Mouse (Mus musculus) heart, postnatal 25 days (tissue): ENCODE measurements around the gene Ripor2. TPM values are rescaled to one million over a fixed set of nuclear protein-coding genes. Genes with fewer than 3 reads are reported as not detected.

Experiments
- DNase-seq: peaks from one replicate; pipeline ENCODE4 v3.0.0; 2022; ENCODE audit warnings: low spot score
- intact Hi-C: fragments of 180-260 bp; cut with DNase I; formaldehyde crosslinking; loops from one replicate; pipeline ENCODE4 v1.15.1; 2025
- total RNA-seq, 2 experiments: library from RNA; stranded (reverse); gene quantifications; 2 replicates each; pipeline ENCODE4 v1.2.3; 2021

The Ripor2 gene
- total RNA-seq, 2 experiments from 2014 or later: 5.3 to 7.2 TPM

GRCm38 (mm10) chr13:24613927-24614780 lies 32.2 kb downstream of the Ripor2 start:
- DNase-seq: no peak
- intact Hi-C loops: no loop called here

GRCm38 (mm10) chr13:24615921-24616565 lies 34.1 kb downstream of the Ripor2 start:
- intact Hi-C loops: loop anchor here (5.0 kb wide), 3 partner anchors 54 to 99 kb away; no protein-coding TSS in a partner anchor
- DNase-seq: no peak

DNA sequence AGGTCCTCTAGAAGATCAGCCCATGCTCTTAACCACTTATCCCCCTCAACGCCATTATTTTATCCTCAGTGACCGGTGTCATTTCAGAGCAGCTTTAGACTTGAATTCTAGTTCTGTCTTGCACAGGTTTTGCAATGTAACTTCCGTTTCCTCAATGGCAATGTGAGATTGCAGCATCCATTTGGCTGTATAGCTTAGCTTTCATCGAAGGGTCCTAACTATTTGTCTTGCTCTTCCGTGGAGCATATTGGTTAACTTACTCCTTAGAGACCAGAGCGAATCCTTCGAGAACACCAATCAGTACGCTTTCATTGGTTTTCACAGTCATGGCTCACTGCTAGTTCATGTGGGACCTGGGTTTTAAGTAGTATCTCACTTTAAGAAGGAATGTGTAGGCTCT lies 34.7 kb downstream of the Ripor2 start:
- intact Hi-C loops: loop anchor here (5.0 kb wide), 3 partner anchors 54 to 99 kb away; no protein-coding TSS in a partner anchor
- no peak for DNase-seq

GRCm38 (mm10) chr13:24617076-24617798 lies 35.2 kb downstream of the Ripor2 start:
- intact Hi-C loops: loop anchor here (5.0 kb wide), 3 partner anchors 55 to 100 kb away; no protein-coding TSS in a partner anchor
- DNase-seq: no peak

- intact Hi-C loops: loop anchor here (5.0 kb wide), 3 partner anchors 55 to 100 kb away; no protein-coding TSS in a partner anchor
Measured at GRCm38 (mm10) chr13:24617799-24618130, 35.8 kb downstream of the Ripor2 start.

DNA sequence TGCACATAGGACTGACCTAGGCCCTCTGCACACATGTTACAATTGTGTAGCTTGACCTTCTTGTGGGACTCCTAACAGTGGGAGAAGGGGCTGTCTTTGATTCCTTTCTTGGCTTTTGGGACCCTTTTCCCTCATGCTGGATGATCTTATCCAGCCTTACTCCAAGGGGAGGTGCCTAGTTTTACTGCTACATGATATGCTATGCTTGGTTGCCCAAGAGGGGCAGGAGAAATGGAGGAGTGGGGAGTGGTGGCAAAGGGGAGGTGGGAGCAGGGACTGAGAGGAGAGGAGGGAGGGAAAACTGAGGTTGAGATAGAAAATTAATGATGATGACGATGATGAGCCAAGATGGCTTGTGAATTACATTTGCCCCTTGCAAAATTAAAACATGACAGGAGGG lies 37.7 kb downstream of the Ripor2 start:
- intact Hi-C loops: loop anchor here (5.0 kb wide), 3 partner anchors 57 to 102 kb away; no protein-coding TSS in a partner anchor
- no peak for DNase-seq

More at GRCm38 (mm10) chr13:24617799-24618130, 35.8 kb downstream of the Ripor2 start:
- DNase-seq: no peak

DNA sequence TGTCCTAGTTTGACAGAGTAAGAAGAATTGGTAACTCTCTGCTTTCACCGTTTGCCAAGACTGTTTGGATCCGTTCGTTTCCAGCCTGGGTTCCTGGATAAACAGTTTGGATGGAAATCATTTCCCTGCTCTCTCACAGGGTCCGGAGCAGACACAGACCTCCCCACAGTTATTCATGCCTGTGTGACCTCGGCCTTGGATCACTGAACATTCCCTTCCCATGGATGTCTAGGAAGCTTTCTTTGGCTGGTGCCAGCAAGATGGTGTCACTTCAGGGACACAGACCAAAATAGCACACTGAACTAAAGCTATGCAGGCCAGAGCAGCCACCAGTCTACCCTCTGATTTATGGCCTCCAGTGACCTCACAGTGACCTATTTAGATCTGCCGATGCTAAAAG lies 38.5 kb downstream of the Ripor2 start:
- peak; percentile 29 for DNase-seq
- intact Hi-C loops: no loop called here

GRCm38 (mm10) chr13:24623631-24624030 lies 41.6 kb downstream of the Ripor2 start:
- intact Hi-C loops: no loop called here
- no peak for DNase-seq

DNA sequence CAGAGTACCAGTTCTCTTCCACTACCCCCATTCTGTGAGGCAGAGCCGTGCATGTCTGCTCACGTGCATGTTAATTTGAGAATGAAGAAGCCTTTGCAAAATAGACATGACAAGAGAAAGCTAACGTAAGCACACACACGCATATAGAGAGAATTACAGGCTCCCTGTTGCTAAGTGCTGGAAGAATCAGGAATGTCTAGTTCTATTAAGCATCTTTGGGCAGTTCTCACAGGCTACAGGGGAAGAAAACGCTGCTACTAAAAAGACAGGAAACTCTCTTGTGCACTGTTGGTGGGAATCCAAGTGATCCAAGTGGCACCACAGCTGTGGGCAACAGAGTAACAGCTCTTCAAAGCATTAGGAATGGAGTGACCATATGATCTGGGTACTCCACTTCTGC lies 43.1 kb downstream of the Ripor2 start:
- no peak for DNase-seq

DNA sequence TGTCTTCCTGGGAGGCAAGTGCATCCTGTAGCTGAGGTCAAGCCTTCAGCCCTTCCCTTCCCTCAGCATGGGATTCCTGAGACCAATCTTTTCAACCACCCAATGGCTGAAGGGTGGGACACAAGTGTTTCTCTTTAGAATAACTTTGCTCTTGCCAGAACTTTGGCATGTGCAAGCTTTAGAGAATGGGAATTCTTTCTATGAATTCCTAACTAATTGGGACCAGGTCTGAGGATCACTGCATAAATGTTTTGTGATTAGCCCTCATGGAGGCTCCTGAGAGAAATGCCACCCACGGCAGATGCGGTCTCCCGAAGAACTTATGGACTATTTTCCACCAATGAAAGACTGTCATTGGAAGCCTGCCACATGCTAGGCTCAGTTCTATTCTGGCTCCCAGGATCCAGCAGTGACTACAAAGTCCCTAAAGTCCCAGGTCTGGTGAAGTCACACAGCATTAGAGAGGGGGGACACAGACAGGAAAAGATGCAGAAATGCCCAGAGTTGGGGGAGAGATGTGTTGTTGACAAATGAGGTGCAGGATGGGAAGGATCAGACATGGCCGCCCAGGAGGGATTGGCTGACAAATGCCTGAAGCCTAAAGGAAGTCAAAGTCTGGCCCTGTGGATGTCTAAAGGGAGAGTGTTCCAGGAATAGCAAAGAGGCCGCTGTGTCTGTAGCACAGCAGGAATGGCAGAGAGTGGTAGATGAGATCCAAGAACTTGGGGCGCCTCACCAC lies 44.9 kb downstream of the Ripor2 start:
- intact Hi-C loops: no loop called here

More for the DNA sequence above, 43.1 kb downstream of the Ripor2 start:
- intact Hi-C loops: no loop called here

DNA sequence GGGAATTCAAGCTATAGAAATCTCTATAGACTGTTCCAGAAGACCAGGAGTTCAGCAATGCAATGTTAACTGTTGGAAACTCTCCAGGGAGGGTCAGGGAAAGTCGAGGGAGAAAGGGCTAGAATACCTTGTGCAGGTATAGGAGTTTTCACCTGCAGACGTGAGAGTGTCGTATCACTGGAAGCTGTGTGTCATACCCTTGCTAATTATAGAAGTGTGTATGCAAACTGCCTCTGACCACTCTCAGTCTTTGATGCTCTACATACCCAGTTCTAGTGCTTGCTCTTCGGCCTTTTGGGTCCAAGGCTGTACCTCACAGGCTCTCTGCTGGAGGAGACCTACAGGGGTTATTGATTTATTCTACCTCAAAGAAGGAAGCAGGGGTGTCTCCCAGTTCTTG lies 46.2 kb downstream of the Ripor2 start:
- DNase-seq: no peak
- intact Hi-C loops: no loop called here

More for the DNA sequence above, 44.9 kb downstream of the Ripor2 start:
- no peak for DNase-seq

DNA sequence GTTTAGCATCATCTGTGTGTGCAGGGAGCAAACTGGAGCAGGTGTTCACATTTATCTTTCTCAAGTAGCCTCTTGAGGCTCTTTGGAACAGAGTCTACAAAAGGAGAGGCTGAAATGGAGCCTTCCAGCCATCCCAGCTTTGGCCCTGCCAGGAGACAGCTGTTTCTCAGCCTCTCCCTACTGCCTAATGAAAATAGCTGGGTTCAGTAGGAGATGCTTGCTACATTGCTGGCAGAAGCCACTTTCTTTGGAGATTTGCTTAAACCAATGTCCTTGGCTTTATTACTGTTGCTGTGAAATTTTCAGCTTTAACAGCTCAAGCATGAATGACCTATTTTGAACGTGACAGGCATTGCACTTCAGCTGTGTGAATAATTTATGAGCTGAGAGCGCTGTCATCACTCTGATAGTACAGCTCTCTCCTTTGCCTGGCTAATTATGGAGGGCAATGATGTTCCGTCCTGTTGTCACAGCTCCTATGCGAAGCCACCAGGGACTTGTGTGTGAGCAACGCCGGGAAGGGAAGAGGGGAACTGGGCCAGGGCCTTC lies 47.2 kb downstream of the Ripor2 start:
- DNase-seq: peak; percentile 44
- intact Hi-C loops: no loop called here

DNA sequence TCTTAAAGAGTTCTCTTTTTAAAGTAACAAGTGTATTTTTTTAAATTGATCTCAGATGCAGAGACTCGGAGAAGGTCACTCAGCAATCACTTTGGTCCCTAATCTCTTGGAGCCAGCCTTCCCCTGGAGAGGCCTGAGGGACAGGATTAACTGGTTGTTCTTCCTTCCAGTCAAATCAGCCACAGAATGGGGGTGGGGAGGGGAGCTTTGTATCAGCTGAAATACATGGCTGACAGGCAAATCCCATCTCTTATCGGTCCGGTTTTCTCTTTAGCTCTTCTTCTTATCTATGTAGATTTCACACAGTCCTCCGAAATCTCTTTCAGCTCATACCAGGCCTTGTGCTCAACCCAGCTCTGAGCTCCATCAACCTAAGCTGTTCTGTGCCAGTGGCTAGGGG lies 48.4 kb downstream of the Ripor2 start:
- intact Hi-C loops: no loop called here
- DNase-seq: no peak

DNA sequence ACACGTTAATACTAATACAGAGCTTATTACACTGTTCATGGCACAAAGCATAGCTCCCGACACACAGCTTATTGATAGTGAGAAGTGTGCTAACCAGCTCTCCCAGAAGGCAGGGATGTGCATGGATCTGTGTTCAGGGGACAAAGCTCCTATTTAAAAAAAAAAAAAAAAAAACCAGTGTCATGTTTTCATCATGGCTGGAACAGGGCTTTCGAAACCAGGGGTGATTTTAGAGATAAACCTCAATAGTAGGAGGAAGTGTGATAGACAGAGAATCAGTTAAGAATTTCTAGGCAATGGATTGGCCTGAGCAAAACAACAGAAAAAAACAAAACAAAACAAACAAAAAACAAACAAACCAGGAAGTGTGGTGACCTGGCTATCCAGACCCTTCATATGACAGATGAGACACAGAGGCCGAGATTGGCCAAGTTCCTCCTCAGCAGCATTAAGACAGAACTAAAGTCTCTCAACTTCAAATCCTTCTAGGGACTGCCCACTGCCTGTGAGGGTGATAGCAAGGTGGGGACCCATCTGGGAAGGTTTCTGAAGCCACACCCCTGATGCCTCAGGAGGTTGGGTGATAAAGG lies 51.1 kb downstream of the Ripor2 start:
- no peak for DNase-seq

DNA sequence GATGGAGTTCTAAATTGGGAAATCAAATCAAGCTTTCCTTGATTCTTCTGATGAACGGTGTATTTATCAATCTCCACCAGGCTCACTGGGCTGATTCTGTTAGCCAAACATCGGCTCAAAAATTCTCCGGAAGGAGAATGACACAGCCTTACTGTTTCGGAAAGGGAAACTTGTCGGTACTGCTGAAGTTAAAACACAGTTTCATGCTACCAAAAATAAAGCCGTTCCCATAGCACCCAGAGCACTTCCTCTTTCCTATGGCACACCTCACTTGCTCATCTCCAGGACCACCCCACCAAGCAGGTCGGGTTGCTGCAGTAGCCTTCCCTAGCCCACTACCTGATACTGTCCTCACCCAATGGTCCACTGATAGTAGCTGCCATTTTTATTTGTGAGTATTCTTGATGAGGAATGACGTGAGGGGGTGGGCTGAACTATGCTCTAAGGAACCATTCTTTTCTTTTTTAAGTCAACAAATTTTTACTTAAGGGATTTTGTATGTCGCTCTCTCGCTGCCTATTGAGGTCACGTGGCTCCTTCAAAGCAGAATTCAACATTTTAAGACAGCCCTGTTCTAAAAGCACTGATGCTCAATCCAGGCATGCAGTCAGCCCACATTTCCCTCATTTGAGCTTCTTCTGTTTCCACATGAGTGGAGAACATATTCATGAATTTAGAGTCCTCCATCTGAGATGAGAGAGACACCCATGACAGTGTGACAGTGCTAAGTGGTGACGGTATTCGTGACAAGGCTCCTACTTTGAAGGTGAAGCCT lies 52.5 kb downstream of the Ripor2 start:
- DNase-seq: no peak
- intact Hi-C loops: no loop called here

More for the DNA sequence above, 51.1 kb downstream of the Ripor2 start:
- intact Hi-C loops: no loop called here

- intact Hi-C loops: no loop called here
- DNase-seq: no peak
Measured at GRCm38 (mm10) chr13:24638371-24639214, 56.6 kb downstream of the Ripor2 start.
